Mouse (Mus musculus): ENCODE results near the gene Fam160b1. TPM values are rescaled to one million over a fixed set of nuclear protein-coding genes. Genes with fewer than 3 reads are reported as not detected.

The Fam160b1 gene
- 31.1 TPM for total RNA-seq (2023)

GRCm38 (mm10) chr19:57360341-57361130 lies at the start of gene Fam160b1:
Gene Fam160b1 (plus strand): TSS chr19:57360680.

GRCm38 (mm10) chr19:57314346-57315012 lies 46.0 kb upstream of the Fam160b1 start, which contains the start of gene Ablim1:
Gene Ablim1 (minus strand): TSS chr19:57314919.

Other genes starting within 250 kb of the Fam160b1 start
- 647 TPM for gene Ablim1, start 45.8 kb upstream of the Fam160b1 start, total RNA-seq (2023)
- 14.3 TPM for gene Trub1, start 92.2 kb downstream of the Fam160b1 start, total RNA-seq (2023)

Measured in CD4-positive naive resting alpha-beta T cell, adult 76 days (primary cell).